Mouse (Mus musculus) kidney, adult 10 weeks (tissue): ENCODE data around the gene Gdf1. TPM values are rescaled to one million over a fixed set of nuclear protein-coding genes. Genes with fewer than 3 reads are reported as not detected.

Experiments
- polyA plus RNA-seq: library from polyadenylated mRNA; stranded (reverse); fragments of 350-450 nt; fragmentation: Illumina TruSeq; extraction: RNeasy Lipid Tissue Mini Kit (QIAGEN cat#74804); gene quantifications from one replicate; pipeline ENCODE4 v1.2.3, GENCODE M21; 2014; ENCODE audit warnings: low read depth, low replicate concordance

The Gdf1 gene
- polyA plus RNA-seq, result not detected

DNA sequence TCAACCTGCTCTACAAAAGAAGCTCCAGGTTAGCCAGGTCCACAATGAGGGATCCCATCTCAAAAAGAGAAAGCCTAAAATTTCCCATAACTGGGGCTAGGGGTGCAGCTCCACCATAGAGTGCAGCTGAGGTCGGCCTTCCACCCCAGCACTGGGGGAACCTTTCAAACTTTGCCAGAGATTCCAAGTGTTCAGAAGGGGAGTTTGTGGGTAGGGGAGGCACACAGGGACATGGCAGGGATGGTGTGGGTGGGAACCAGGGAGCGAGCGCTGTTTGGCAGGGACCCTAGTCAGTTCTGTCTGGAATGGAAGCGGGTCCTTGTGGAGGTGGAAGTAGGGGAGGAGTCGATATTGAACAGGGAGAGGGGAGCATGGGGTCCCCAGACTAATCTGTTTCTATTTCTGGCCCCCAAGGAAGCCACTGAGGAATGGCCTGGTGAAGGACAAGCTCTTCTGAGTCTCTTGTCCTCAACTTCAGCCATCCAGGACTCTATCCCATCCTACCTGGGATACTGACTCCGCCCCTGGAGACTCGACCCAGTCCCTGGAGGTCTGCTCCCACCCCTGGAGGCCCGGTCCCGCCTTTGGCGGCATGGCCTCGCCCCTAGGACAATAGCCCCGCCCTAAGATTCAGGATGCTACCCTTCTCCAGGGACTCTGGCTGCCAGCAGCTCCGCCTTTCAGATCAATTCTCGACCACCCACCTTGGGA is at the start of gene Gdf1:
Gdf1 (plus strand) TSS at position 694 of the 711 bp plus-strand sequence.

DNA sequence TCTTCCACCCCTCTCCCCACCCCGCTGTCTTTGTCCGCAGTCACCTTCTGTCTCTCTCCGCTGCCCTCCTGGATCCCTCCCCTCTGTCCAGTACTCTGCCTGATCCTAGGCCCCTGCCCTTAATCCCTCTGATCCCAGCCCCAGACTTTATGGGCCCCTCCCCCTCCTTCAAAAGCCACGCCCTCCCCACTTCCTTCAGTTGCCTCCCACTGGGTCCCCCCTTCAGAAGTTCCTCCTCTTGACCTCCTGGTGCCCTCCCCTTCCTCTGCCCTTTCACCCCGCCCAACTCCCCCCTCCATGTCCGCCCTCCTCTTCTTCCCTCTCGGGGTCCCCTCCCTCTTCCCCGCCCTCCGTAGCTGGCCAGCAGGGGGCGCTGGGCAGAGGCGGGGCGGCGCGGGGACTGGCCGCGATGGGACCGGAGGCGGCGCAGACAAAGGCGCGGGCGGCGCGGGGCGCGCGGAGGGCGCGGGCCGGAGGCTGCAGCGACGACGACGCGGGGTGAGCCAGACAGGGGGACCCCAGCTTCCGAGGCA is 46.9 kb upstream of the Gdf1 start, which contains the start of gene Homer3:
Homer3 (plus strand) TSS at position 225 of the 533 bp plus-strand sequence.

DNA sequence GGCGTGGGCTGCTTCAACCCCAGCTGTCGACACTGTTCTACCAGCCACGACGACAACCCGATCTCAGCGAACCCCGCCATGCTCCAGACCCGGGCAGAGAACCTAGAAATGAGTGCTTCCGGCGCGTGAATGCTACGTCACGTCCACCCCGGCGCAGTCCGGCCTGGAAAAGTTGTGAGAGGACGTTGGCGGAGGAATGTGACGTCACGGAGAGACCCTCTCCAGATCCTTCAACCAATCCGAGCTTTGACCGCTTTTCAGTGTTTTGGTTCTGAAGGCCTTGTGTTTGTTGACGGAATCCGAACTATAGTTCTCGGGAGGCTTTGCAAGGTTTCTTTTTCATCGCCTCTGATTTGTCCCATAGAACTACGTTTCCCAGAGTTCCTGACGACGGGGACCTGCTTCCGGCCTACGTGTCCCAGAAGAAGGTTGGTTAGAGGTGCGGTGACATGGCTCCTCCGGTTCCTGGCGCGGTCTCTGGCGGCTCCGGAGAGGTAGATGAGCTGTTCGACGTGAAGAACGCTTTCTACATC is 27.2 kb upstream of the Gdf1 start, which contains the start of the genes Ddx49 and Cope:
Ddx49 (minus strand) TSS at position 132 of the 533 bp plus-strand sequence.
Cope (plus strand) TSS at position 161 of the 533 bp plus-strand sequence.

DNA sequence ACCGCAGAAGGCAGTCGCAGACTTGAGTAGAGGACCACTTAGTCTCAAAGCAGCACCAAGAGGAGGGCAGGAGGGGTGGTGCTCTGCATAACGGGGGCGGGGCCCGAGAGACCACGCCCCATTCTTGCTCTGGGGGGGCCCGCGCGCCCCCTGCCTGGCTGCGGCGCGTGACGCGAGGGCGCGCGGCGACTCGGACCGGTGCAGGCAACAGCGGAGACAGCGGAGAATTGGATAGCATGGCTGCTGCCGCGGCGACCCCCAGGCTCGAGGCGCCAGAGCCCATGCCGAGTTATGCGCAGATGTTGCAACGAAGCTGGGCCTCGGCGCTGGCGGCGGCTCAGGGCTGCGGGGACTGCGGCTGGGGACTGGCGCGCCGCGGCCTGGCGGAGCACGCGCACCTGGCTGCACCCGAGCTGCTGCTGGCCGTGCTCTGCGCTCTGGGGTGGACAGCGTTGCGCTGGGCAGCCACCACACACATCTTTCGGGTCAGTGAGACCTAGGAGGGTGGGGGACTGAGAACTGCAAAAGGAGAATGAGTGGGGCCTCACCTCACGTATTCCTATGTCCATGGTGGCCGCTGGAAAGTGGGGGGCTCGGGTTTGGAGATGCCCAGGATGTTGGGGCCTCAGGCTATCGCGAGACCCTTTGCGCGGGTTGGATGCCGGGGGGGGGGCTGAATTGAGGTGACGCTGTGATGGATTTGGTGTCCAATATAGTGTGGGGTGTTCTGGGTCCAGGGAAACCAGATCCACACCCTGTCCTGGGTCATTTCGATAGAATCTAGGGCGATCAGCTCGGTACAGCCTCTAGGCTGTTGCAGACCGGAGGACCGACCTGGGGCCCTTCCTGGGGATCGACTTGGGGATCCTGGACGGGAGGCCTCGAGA is 13.8 kb upstream of the Gdf1 start, which contains the start of gene Cers1:
Cers1 (plus strand) TSS at position 152 of the 887 bp plus-strand sequence.

GRCm38 (mm10) chr8:70353194-70353817 is 23.7 kb downstream of the Gdf1 start, which contains the start of gene Upf1:
Gene Upf1, minus strand, starts transcription at chr8:70353278.

DNA sequence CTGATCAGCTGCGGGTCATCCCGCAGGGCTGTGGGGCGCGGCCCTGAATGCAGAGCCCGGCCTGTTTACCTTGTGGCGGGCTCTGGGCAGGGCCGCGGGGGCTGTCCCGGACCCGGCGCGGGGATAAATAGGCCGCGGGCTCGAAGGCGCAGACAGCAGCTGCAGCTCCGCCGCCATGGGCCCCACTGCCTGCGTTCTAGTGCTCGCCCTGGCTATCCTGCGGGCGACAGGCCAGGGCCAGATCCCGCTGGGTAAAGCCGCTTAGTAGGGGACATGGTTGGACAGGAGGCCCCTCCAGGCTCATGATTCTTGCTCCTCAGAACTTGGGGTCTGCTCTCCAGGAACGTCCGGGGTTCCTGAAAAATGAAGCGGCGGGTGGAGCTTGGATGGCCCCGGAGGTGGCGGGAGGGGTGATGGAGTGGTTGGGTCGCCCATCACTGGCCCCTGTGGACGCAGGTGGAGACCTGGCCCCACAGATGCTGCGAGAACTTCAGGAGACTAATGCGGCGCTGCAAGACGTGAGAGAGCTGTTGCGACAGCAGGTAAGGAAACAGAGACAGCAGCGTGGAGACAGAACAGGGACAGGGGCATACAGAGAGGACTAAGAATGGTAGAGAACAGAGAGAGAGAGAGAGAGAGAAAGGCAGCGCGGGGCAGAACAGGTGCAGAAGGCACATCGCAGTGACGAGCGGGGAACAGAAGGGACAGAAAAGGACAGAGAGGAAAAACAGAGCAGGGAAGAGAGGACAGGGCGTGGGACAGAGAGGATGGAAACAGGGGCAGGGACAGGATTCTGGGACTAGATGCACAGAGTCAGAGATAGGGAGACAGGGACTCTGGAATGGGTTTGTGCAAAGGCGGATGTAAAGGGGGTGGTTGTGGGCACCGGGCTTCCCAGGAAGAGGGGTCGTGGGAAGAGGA is 44.0 kb downstream of the Gdf1 start, which contains the start of gene Comp:
Comp (plus strand) TSS at position 162 of the 921 bp plus-strand sequence.

Other genes starting within 250 kb of the Gdf1 start
- not detected for gene Hapln4, start 246.4 kb upstream of the Gdf1 start, polyA plus RNA-seq
- not detected for gene Ncan, start 208.9 kb upstream of the Gdf1 start, polyA plus RNA-seq
- gene Nr2c2ap, start 198.5 kb upstream of the Gdf1 start, polyA plus RNA-seq, result 1.2 TPM
- gene Rfxank, start 190.7 kb upstream of the Gdf1 start, polyA plus RNA-seq, result 0.81 TPM
- 9.1 TPM for gene Borcs8, start 190.3 kb upstream of the Gdf1 start, polyA plus RNA-seq
- not detected for gene Mef2b, start 190.1 kb upstream of the Gdf1 start, polyA plus RNA-seq
- gene Tmem161a, start 157.5 kb upstream of the Gdf1 start, polyA plus RNA-seq, result 4.8 TPM
- 4.1 TPM for gene Slc25a42, start 117.5 kb upstream of the Gdf1 start, polyA plus RNA-seq
- 3.2 TPM for gene Sugp2, start 95.6 kb upstream of the Gdf1 start, polyA plus RNA-seq
- gene Armc6, start 95.4 kb upstream of the Gdf1 start, polyA plus RNA-seq, result 0.93 TPM
- not detected for gene Homer3, start 47.0 kb upstream of the Gdf1 start, polyA plus RNA-seq
- 2.9 TPM for gene Ddx49, start 27.3 kb upstream of the Gdf1 start, polyA plus RNA-seq
- gene Cope, start 27.3 kb upstream of the Gdf1 start, polyA plus RNA-seq, result 0.65 TPM
- gene Cers1, start 14.0 kb upstream of the Gdf1 start, polyA plus RNA-seq, result not detected
- 1.9 TPM for gene Upf1, start 23.5 kb downstream of the Gdf1 start, polyA plus RNA-seq
- not detected for gene Comp, start 43.7 kb downstream of the Gdf1 start, polyA plus RNA-seq
- gene Crtc1, start 109.8 kb downstream of the Gdf1 start, polyA plus RNA-seq, result 0.93 TPM
- 2.1 TPM for gene Klhl26, start 147.2 kb downstream of the Gdf1 start, polyA plus RNA-seq
- not detected for gene Tmem59l, start 157.5 kb downstream of the Gdf1 start, polyA plus RNA-seq
- not detected for gene Crlf1, start 163.3 kb downstream of the Gdf1 start, polyA plus RNA-seq
- 0.77 TPM for gene Rex1bd, start 176.9 kb downstream of the Gdf1 start, polyA plus RNA-seq
- gene Uba52, start 181.0 kb downstream of the Gdf1 start, polyA plus RNA-seq, result 2.4 TPM
- 2.8 TPM for gene Fkbp8, start 197.9 kb downstream of the Gdf1 start, polyA plus RNA-seq
- gene Kxd1, start 198.1 kb downstream of the Gdf1 start, polyA plus RNA-seq, result 9.4 TPM
- 0.32 TPM for gene Ell, start 209.6 kb downstream of the Gdf1 start, polyA plus RNA-seq